Mouse (Mus musculus) hindbrain, embryonic 10.5 days (tissue): ENCODE results near the gene Mtf2. TPM values are rescaled to one million over a fixed set of nuclear protein-coding genes. Genes with fewer than 3 reads are reported as not detected.
A peak's percentile ranks its signal among the peaks of the same experiment; 100 is the strongest.
"Not testable (repeated sequence)": the region's sequence is repeated elsewhere in the genome, so short reads cannot be mapped to it uniquely, and the experiment has no call there.

Experiments
- DNase-seq: peaks from one replicate; pipeline ENCODE4 v3.0.0-alpha.2; 2017; ENCODE audit warnings: low spot score
- H3K27ac ChIP-seq: fragments of 300-500 bp; sonication (generic); 2 replicates; pipeline ENCODE4 v1.5.1; 2016; ENCODE audit warnings: mild to moderate bottlenecking, moderate library complexity
- H3K27me3 ChIP-seq: fragments of 300-500 bp; sonication (generic); 2 replicates; pipeline ENCODE4 v1.6.1; 2016; ENCODE audit warnings: mild to moderate bottlenecking; ENCODE audit not compliant: poor library complexity, insufficient read depth, severe bottlenecking
- H3K36me3 ChIP-seq: fragments of 300-500 bp; sonication (generic); 2 replicates; pipeline ENCODE4 v1.6.1; 2016; ENCODE audit warnings: mild to moderate bottlenecking, moderate library complexity
- H3K4me1 ChIP-seq: fragments of 300-500 bp; sonication (generic); replicated peaks from 2 replicates; pipeline ENCODE4 v1.6.1; 2016; ENCODE audit warnings: mild to moderate bottlenecking
- H3K4me3 ChIP-seq: fragments of 300-500 bp; sonication (generic); 2 replicates; pipeline ENCODE4 v1.5.1; 2016; ENCODE audit warnings: mild to moderate bottlenecking, moderate library complexity
- H3K9me3 ChIP-seq: fragments of 300-500 bp; sonication (generic); 2 replicates; pipeline ENCODE4 v1.6.1; 2016; ENCODE audit warnings: mild to moderate bottlenecking, moderate library complexity
- WGBS: fragments of 180-500 bp; shearing (Covaris S2); methylation state at CpG from one replicate; pipeline ENCODE4 v1.1.7; 2016; 5-methylcytosine and 5-hydroxymethylcytosine counted together
- polyA plus RNA-seq: library from polyadenylated mRNA; unstranded; fragments of >200 nt; fragmentation: Nextera tagmentation; extraction: Ambion mirVana; gene quantifications from 2 replicates; pipeline ENCODE4 v1.2.1, GENCODE M21; 2016

The Mtf2 gene
- 120 and 161 TPM in 2 replicates for polyA plus RNA-seq

- DNase-seq: peak; percentile 97
- peak within 1 kb of the TSS; percentile 97 for H3K4me3 ChIP-seq
- no peaks in the 10 kb centered on the region for H3K27me3 ChIP-seq
- peaks cover 33% of the 10 kb centered on the region for H3K36me3 ChIP-seq
- under 1% methylated on average over 59 of the region's 59 CpGs for WGBS
- H3K27ac ChIP-seq: peak within 1 kb of the TSS; percentile 98
- H3K4me1 ChIP-seq: peaks cover 12% of the 10 kb centered on the region
- H3K9me3 ChIP-seq: no peaks in the 10 kb centered on the region
Measured at GRCm38 (mm10) chr5:108065465-108066411, at the start of gene Mtf2. TSS of gene Mtf2 (plus strand) at chr5:108065674.

DNA sequence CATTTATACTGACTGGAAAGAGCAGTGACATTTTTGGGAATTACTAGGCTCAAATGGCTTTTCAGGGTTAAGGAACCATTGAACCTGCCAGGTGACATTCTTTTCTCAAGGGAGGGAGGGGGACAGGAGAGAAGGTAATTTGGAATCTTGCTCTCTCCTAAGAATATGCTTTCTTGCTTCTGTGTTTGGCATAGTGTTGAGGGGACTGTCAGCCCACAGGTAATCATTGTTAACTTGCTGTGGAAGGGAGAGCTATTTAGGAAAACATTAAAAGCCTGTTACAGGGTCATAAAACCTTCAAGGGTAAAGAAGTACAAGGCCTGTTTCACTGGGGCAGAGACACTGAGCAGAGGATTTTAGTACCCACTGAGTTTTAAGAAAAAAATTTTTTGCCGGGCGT is 48.2 kb upstream of the Mtf2 start:
- Histone ChIP-seq H3K4me1 (no peaks in the 10 kb centered on the region), H3K27ac (no peak overlapping the region), H3K9me3 (no peaks in the 10 kb centered on the region), H3K27me3 (no peaks in the 10 kb centered on the region), H3K4me3 (no peak overlapping the region), H3K36me3 (no peaks in the 10 kb centered on the region)
- DNase-seq: no peak
- 94% methylated on average over 2 of the region's 2 CpGs for WGBS

GRCm38 (mm10) chr5:108019367-108019766 is 46.1 kb upstream of the Mtf2 start:
- Histone ChIP-seq H3K4me1 (no peaks in the 10 kb centered on the region), H3K27ac (no peak overlapping the region), H3K27me3 (no peaks in the 10 kb centered on the region), H3K4me3 (no peak overlapping the region), H3K9me3 (no peaks in the 10 kb centered on the region), H3K36me3 (no peaks in the 10 kb centered on the region)
- 19% methylated on average over 2 of the region's 2 CpGs for WGBS
- no peak for DNase-seq

GRCm38 (mm10) chr5:108021346-108021745 is 44.1 kb upstream of the Mtf2 start:
- Histone ChIP-seq H3K36me3 (no peaks in the 10 kb centered on the region), H3K9me3 (no peaks in the 10 kb centered on the region), H3K4me1 (no peaks in the 10 kb centered on the region), H3K4me3 (no peak overlapping the region), H3K27ac (no peak overlapping the region), H3K27me3 (no peaks in the 10 kb centered on the region)
- DNase-seq: no peak
- WGBS: 82% methylated on average over 3 of the region's 3 CpGs

GRCm38 (mm10) chr5:108028230-108028629 is 37.2 kb upstream of the Mtf2 start:
- Histone ChIP-seq H3K4me1 (no peaks in the 10 kb centered on the region), H3K36me3 (no peaks in the 10 kb centered on the region), H3K27ac (no peak overlapping the region), H3K4me3 (no peak overlapping the region), H3K9me3 (no peaks in the 10 kb centered on the region), H3K27me3 (no peaks in the 10 kb centered on the region)
- DNase-seq: no peak
- 93% methylated on average over 4 of the region's 4 CpGs for WGBS

DNA sequence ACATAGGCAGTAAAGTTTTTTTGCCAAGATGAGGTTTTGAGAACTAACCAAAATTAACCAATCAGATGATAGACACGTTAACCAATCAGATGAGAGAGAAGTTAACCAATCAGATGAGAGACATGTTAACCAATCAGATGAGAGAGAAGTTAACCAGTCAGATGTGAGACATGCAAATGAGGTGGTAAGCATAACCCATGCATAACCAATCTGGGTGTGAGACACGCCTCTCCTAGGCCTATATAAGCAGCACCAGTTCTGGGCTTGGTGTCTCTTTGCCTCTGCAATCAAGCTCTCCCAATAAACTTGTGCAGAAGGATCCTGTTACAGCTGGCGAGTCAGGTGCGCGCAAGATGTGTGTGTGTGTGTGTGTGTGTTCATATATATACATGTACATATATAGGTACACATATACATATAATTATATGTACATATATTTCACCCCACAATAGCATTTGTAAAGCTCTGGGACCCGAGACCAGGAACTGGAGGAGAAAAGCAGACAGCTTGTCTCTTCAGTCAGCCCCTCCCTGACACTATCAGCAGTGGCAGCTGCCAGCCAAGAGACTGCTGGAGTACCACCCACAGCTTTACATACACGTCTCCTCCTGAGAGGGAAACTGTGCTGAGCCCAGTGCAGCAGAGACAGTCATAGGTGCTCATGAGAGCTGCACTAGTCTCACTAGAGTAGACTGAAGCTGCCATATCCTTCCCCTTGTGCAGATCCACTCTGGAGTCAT is 36.5 kb upstream of the Mtf2 start:
- not testable (repeated sequence) for H3K9me3 ChIP-seq, H3K36me3 ChIP-seq, H3K27ac ChIP-seq, H3K27me3 ChIP-seq, DNase-seq, H3K4me1 ChIP-seq, H3K4me3 ChIP-seq
- WGBS: 89% methylated on average over 7 of the region's 7 CpGs

DNA sequence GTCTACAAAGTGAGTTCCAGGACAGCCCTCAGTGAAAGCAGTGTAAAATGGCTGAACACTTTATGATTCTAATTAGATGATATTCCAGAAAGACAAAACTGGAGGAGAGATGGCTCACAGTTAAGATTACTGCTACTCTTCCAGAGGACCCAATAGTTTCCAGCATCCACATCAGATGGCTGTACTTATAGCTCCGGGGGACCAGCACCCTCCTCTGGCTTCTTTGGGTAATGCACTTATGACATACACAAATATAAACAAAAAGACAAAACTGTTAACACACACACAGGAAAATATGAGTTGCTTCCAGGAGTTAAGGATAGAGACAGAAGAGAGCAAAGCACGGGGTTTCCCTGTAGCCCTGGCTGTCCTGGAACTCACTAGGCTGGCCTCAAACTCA is 35.5 kb upstream of the Mtf2 start:
- H3K27ac ChIP-seq: no peak overlapping the region
- 84% methylated on average over 2 of the region's 2 CpGs for WGBS
- no peaks in the 10 kb centered on the region for H3K27me3 ChIP-seq
- H3K9me3 ChIP-seq: no peaks in the 10 kb centered on the region
- no peak overlapping the region for H3K4me3 ChIP-seq
- DNase-seq: no peak
- H3K4me1 ChIP-seq: no peaks in the 10 kb centered on the region
- no peaks in the 10 kb centered on the region for H3K36me3 ChIP-seq

DNA sequence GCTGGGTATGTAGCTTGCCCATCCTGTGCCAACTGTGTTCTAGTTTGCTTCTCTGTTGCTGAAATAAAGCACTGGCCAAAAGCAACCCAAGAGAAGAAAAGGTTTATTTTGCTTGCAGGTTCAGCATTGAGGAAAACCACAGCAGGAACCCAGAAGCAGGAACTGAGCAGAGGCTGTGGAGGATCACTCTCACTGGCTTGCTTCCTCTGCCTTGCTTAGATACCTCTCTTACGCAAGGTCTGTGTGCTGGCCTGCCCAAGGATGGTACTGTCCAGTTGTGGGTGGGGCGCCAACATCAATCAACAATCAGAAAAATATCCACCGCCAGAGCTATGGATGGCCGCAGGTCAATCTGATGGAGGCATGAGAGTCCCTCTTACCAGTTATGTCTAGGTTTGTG is 34.2 kb upstream of the Mtf2 start:
- no peak for DNase-seq
- H3K36me3 ChIP-seq: no peaks in the 10 kb centered on the region
- 92% methylated on average over 4 of the region's 4 CpGs for WGBS
- H3K9me3 ChIP-seq: no peaks in the 10 kb centered on the region
- no peaks in the 10 kb centered on the region for H3K4me1 ChIP-seq
- H3K27ac ChIP-seq: no peak overlapping the region
- H3K27me3 ChIP-seq: no peaks in the 10 kb centered on the region
- no peak overlapping the region for H3K4me3 ChIP-seq

- Histone ChIP-seq H3K4me3 (no peak overlapping the region), H3K4me1 (no peaks in the 10 kb centered on the region), H3K27me3 (no peaks in the 10 kb centered on the region), H3K27ac (no peak overlapping the region), H3K9me3 (no peaks in the 10 kb centered on the region), H3K36me3 (no peaks in the 10 kb centered on the region)
- no peak for DNase-seq
- WGBS: 33% methylated on average over 4 of the region's 4 CpGs
Measured at GRCm38 (mm10) chr5:108034194-108034593, 31.3 kb upstream of the Mtf2 start.

DNA sequence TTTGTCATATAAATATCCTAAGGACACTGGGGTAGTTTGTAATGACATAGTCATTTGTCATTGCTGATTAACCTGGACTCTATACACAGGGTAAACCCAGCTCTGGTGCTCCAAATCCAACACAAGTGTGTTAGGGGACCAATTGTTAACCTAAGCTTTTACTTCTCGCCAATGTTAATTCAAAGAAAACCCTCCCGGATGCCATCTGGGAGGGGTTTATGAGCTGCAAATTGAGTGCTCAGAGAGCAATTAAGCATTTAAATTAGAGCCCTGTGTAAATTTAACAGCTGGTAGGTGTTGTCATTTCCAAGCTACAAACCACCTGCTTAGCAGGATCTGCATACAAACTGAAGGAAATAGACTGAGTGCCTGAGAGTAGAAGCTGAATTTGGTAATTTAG is 30.0 kb upstream of the Mtf2 start:
- H3K36me3 ChIP-seq: no peaks in the 10 kb centered on the region
- H3K27me3 ChIP-seq: no peaks in the 10 kb centered on the region
- no peak overlapping the region for H3K4me3 ChIP-seq
- H3K9me3 ChIP-seq: no peaks in the 10 kb centered on the region
- 53% methylated on average over 2 of the region's 2 CpGs for whole genome bisulfite sequencing
- no peak for DNase-seq
- no peak overlapping the region for H3K27ac ChIP-seq
- H3K4me1 ChIP-seq: no peaks in the 10 kb centered on the region

DNA sequence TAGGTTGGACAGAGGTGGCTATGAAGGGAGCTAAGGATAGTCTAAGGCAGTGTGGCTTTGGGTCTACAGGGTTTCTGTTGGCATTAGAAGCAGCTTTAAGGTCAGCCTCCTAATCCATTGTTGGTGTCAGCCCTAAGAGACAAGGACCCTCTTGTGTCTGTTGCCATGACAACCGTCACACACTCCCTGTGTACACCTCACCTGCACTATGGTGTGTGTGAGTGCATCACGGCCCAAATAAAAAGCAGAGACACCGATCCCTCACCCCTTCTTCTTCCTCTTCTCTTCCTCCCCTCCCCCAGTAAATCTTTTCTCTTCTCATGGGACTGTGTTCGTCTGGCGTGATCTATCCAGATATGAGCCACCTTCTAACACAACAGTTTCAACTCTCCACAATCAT is 23.4 kb upstream of the Mtf2 start:
- H3K4me1 ChIP-seq: no peaks in the 10 kb centered on the region
- H3K27ac ChIP-seq: no peak overlapping the region
- 86% methylated on average over 5 of the region's 5 CpGs for WGBS
- H3K36me3 ChIP-seq: no peaks in the 10 kb centered on the region
- H3K4me3 ChIP-seq: no peak overlapping the region
- no peak for DNase-seq
- H3K27me3 ChIP-seq: no peaks in the 10 kb centered on the region
- no peaks in the 10 kb centered on the region for H3K9me3 ChIP-seq

DNA sequence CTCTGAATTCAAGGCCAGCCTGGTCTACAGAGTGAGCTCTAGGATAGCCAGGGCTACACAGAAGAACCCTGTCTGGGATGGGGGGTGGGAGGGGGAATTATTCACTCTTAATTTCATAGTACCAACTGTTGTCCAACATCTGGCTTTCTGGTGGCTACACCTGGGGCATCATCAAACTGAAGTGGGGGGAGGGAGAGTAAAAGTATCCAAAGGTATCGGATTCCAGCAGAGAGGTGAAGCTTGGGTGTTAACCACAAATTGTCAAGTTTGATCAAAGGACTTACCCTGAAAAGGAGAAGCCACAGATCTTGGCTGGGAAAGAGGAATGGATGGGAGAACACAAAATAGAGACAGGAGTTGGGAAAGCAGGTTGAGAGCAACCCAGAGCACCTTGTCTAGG is 21.6 kb upstream of the Mtf2 start:
- WGBS: 80% methylated on average over 1 of the region's 1 CpGs
- Histone ChIP-seq H3K4me3 (no peak overlapping the region), H3K27me3 (no peaks in the 10 kb centered on the region), H3K36me3 (no peaks in the 10 kb centered on the region), H3K4me1 (no peaks in the 10 kb centered on the region), H3K9me3 (no peaks in the 10 kb centered on the region), H3K27ac (no peak overlapping the region)
- DNase-seq: no peak

DNA sequence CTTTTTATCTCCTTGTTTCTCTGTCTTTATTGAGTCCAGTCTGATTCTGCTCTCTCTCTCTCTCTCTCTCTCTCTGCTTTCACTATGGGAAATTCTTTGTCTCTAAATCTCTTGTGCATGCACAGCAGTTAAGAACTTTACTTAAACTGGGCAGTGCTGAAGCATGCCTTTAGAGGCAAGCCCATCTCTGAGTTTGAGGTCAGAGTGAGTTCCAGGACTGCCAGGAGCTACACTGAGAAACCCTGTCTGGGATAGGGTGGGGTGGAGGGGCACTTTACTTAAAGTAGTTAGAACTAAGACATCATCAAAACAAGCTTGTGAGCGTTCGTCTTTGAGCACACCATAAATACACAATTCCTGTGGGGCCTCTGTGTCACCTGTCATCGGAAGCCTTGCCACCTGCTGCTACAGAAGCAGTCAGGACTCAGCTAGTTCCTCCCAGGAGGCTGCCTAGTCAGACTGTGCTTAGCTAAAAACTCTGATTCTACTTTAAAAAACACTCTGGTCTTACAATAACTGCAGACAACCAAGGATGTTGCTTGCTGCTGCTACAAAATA is 15.7 kb upstream of the Mtf2 start:
- no peak overlapping the region for H3K4me3 ChIP-seq
- 0 out of 2 replicates have a peak, but pooled peaks cover 2% of the 10 kb centered on the region for H3K4me1 ChIP-seq
- no peak overlapping the region for H3K27ac ChIP-seq
- no peaks in the 10 kb centered on the region for H3K27me3 ChIP-seq
- WGBS: 7% methylated on average over 3 of the region's 3 CpGs
- H3K9me3 ChIP-seq: no peaks in the 10 kb centered on the region
- H3K36me3 ChIP-seq: no peaks in the 10 kb centered on the region
- DNase-seq: no peak
